Mouse (Mus musculus) lung, embryonic 14.5 days (tissue): ENCODE results near the gene Ntrk3. TPM values are rescaled to one million over a fixed set of nuclear protein-coding genes. Genes with fewer than 3 reads are reported as not detected.

Experiments used
- ATAC-seq: fragments of 200-750 bp; cut with Nextera tagmentation; 2 replicates; pipeline ENCODE4 v1.8.0; 2017; ENCODE audit warnings: mild to moderate bottlenecking, moderate TSS enrichment, moderate library complexity; ENCODE audit not compliant: insufficient read depth
- DNase-seq: peaks from one replicate; pipeline ENCODE4 v3.0.0-alpha.2; 2015
- H3K27ac ChIP-seq: fragments of 300-500 bp; sonication (generic); 2 replicates; pipeline ENCODE4 v1.5.1; 2014; ENCODE audit warnings: low read depth, mild to moderate bottlenecking, moderate library complexity
- H3K27me3 ChIP-seq: fragments of 300-500 bp; sonication (generic); 2 replicates; pipeline ENCODE4 v1.6.1; 2014; ENCODE audit warnings: low read length, control low read depth; ENCODE audit not compliant: insufficient read depth
- H3K36me3 ChIP-seq: fragments of 300-500 bp; sonication (generic); 2 replicates; pipeline ENCODE4 v1.6.1; 2014; ENCODE audit warnings: control low read depth; ENCODE audit not compliant: insufficient read depth
- H3K4me1 ChIP-seq: fragments of 300-500 bp; sonication (generic); 2 replicates; pipeline ENCODE4 v1.6.1; 2014; ENCODE audit warnings: antibody characterized with exemption, control low read depth; ENCODE audit not compliant: insufficient read depth
- H3K4me2 ChIP-seq: fragments of 300-500 bp; sonication (generic); 2 replicates; pipeline ENCODE4 v1.6.1; 2014; ENCODE audit warnings: mild to moderate bottlenecking
- H3K4me3 ChIP-seq: fragments of 300-500 bp; sonication (generic); 2 replicates; pipeline ENCODE4 v1.5.1; 2014; ENCODE audit warnings: low read depth, low read length
- H3K9ac ChIP-seq: fragments of 300-500 bp; sonication (generic); 2 replicates; pipeline ENCODE4 v1.6.1; 2014
- H3K9me3 ChIP-seq: fragments of 300-500 bp; sonication (generic); 2 replicates; pipeline ENCODE4 v1.6.1; 2016; ENCODE audit warnings: low read depth, low read length, control low read depth
- CTCF ChIP-seq: IDR thresholded peaks from 2 replicates; pipeline ENCODE4 v1.5.1; 2016; ENCODE audit warnings: antibody characterized with exemption, low read depth
- WGBS: fragments of 180-500 bp; shearing (Covaris S2); extraction: QIAGEN DNeasy Blood & Tissue Kit; methylation state at CpG from one replicate; pipeline ENCODE4 v1.1.7; 2014; 5-methylcytosine and 5-hydroxymethylcytosine counted together
- polyA plus RNA-seq: library from polyadenylated mRNA; unstranded; fragments of >200 nt; fragmentation: Nextera tagmentation; extraction: Ambion mirVana; gene quantifications from 2 replicates; pipeline ENCODE4 v1.2.1, GENCODE M21; 2014

Gene Ntrk3
- polyA plus RNA-seq, 1 experiment from 2014 or later, result 0.36 TPM

GRCm38 (mm10) chr7:78693148-78693547 lies 44.7 kb downstream of the Ntrk3 start:
- H3K4me3 ChIP-seq, result no peak overlapping the region
- no peaks in the 10 kb centered on the region for H3K36me3 ChIP-seq
- no peaks in the 10 kb centered on the region for H3K9me3 ChIP-seq
- no peak overlapping the region for H3K27ac ChIP-seq
- TF ChIP-seq CTCF, result no peak
- H3K9ac ChIP-seq, result no peak overlapping the region
- H3K4me1 ChIP-seq, result no peaks in the 10 kb centered on the region
- WGBS, result 45% methylated on average over 1 of the region's 1 CpGs
- H3K27me3 ChIP-seq, result no peaks in the 10 kb centered on the region
- ATAC-seq, result no peak
- no peak for DNase-seq
- H3K4me2 ChIP-seq, result no peak overlapping the region

GRCm38 (mm10) chr7:78690956-78691355 lies 46.9 kb downstream of the Ntrk3 start:
- 51% methylated on average over 3 of the region's 3 CpGs for WGBS
- Histone ChIP-seq H3K27ac (no peak overlapping the region), H3K4me3 (no peak overlapping the region), H3K4me2 (no peak overlapping the region), H3K36me3 (no peaks in the 10 kb centered on the region), H3K9me3 (no peaks in the 10 kb centered on the region), H3K4me1 (no peaks in the 10 kb centered on the region), H3K9ac (no peak overlapping the region), H3K27me3 (no peaks in the 10 kb centered on the region)
- ATAC-seq (no peak), DNase-seq (no peak)
- TF ChIP-seq CTCF, result no peak

GRCm38 (mm10) chr7:78684943-78685342 lies 52.9 kb downstream of the Ntrk3 start:
- no peaks in the 10 kb centered on the region for H3K27me3 ChIP-seq
- TF ChIP-seq CTCF, result no peak
- ATAC-seq (no peak), DNase-seq (no peak)
- 52% methylated on average over 6 of the region's 6 CpGs for WGBS
- H3K36me3 ChIP-seq, result no peaks in the 10 kb centered on the region
- H3K4me3 ChIP-seq, result no peak overlapping the region
- H3K9me3 ChIP-seq, result no peaks in the 10 kb centered on the region
- H3K4me1 ChIP-seq, result no peaks in the 10 kb centered on the region
- no peak overlapping the region for H3K27ac ChIP-seq
- H3K9ac ChIP-seq, result no peak overlapping the region
- H3K4me2 ChIP-seq, result no peak overlapping the region

- ATAC-seq, result no peak
These were observed 56.9 kb downstream of the Ntrk3 start for GRCm38 (mm10) chr7:78680871-78681270.

GRCm38 (mm10) chr7:78669407-78669806 lies 68.4 kb downstream of the Ntrk3 start:
- no peak overlapping the region for H3K9ac ChIP-seq
- no peak for TF ChIP-seq CTCF
- no peak overlapping the region for H3K27ac ChIP-seq
- H3K9me3 ChIP-seq, result no peaks in the 10 kb centered on the region
- H3K4me2 ChIP-seq, result no peak overlapping the region
- no peaks in the 10 kb centered on the region for H3K4me1 ChIP-seq
- DNase-seq (no peak), ATAC-seq (no peak)
- no peaks in the 10 kb centered on the region for H3K36me3 ChIP-seq
- no peaks in the 10 kb centered on the region for H3K27me3 ChIP-seq
- 83% methylated on average over 16 of the region's 16 CpGs for WGBS
- H3K4me3 ChIP-seq, result no peak overlapping the region

More at GRCm38 (mm10) chr7:78680871-78681270, 56.9 kb downstream of the Ntrk3 start:
- H3K4me3 ChIP-seq, result no peak overlapping the region
- no peak for DNase-seq
- 83% methylated on average over 2 of the region's 2 CpGs for WGBS
- no peak overlapping the region for H3K9ac ChIP-seq
- no peaks in the 10 kb centered on the region for H3K36me3 ChIP-seq
- H3K27me3 ChIP-seq, result no peaks in the 10 kb centered on the region
- no peaks in the 10 kb centered on the region for H3K4me1 ChIP-seq
- no peak overlapping the region for H3K27ac ChIP-seq
- TF ChIP-seq CTCF, result no peak
- no peak overlapping the region for H3K4me2 ChIP-seq
- no peaks in the 10 kb centered on the region for H3K9me3 ChIP-seq

- H3K27me3 ChIP-seq, result no peaks in the 10 kb centered on the region
- no peaks in the 10 kb centered on the region for H3K4me1 ChIP-seq
- no peaks in the 10 kb centered on the region for H3K36me3 ChIP-seq
- H3K4me2 ChIP-seq, result no peak overlapping the region
- no peak overlapping the region for H3K9ac ChIP-seq
- no peak overlapping the region for H3K27ac ChIP-seq
- 88% methylated on average over 6 of the region's 6 CpGs for WGBS
- no peaks in the 10 kb centered on the region for H3K9me3 ChIP-seq
- ATAC-seq (no peak), DNase-seq (no peak)
- no peak for TF ChIP-seq CTCF
- H3K4me3 ChIP-seq, result no peak overlapping the region
These were observed 68.9 kb downstream of the Ntrk3 start for GRCm38 (mm10) chr7:78668916-78669315.

GRCm38 (mm10) chr7:78668003-78668635 lies 69.7 kb downstream of the Ntrk3 start:
- no peak overlapping the region for H3K4me3 ChIP-seq
- no peak for DNase-seq
- 75% methylated on average over 6 of the region's 6 CpGs for whole genome bisulfite sequencing
- no peaks in the 10 kb centered on the region for H3K36me3 ChIP-seq
- ATAC-seq, result no peak
- no peaks in the 10 kb centered on the region for H3K27me3 ChIP-seq
- no peaks in the 10 kb centered on the region for H3K9me3 ChIP-seq
- no peak overlapping the region for H3K9ac ChIP-seq
- TF ChIP-seq CTCF, result no peak
- H3K4me2 ChIP-seq, result no peak overlapping the region
- no peak overlapping the region for H3K27ac ChIP-seq
- no peaks in the 10 kb centered on the region for H3K4me1 ChIP-seq

- ATAC-seq, result no peak
- DNase-seq, result no peak
- Histone ChIP-seq H3K27me3 (no peaks in the 10 kb centered on the region), H3K9me3 (no peaks in the 10 kb centered on the region), H3K4me1 (no peaks in the 10 kb centered on the region), H3K9ac (no peak overlapping the region), H3K27ac (no peak overlapping the region), H3K36me3 (no peaks in the 10 kb centered on the region), H3K4me3 (no peak overlapping the region), H3K4me2 (no peak overlapping the region)
- no peak for TF ChIP-seq CTCF
- WGBS, result 69% methylated on average over 7 of the region's 7 CpGs
These were observed 77.0 kb downstream of the Ntrk3 start for GRCm38 (mm10) chr7:78660832-78661231.
